Mouse (Mus musculus): ENCODE results near the gene Pnpla3. TPM values are rescaled to one million over a fixed set of nuclear protein-coding genes. Genes with fewer than 3 reads are reported as not detected.

The Pnpla3 gene
- 1 to 10 TPM; 7.3 to 8.1 TPM for total RNA-seq (2021)
- long read RNA-seq, experiment 1, partial matches to known transcripts: 0 of 2 reads
- long read RNA-seq, experiment 1, other reads (novel, unspliced or antisense): 1 of 2 reads
- long read RNA-seq, experiment 2, partial matches to known transcripts: 1 of 6 reads
- long read RNA-seq, experiment 2, other reads (novel, unspliced or antisense): 5 of 6 reads

GRCm38 (mm10) chr15:84167600-84167999 is at the start of gene Pnpla3:
Gene Pnpla3 (plus strand): TSS chr15:84167837.
- Histone ChIP-seq H3K4me3 (peak within 1 kb of the TSS; percentile 89), H3K27ac (peak within 1 kb of the TSS; percentile 91)
- TF ChIP-seq CTCF (conservative IDR thresholded peaks at IDR 0.05): peak; percentile 58
- peak; percentile 97 for DNase-seq (ENCODE audit: low spot score in 2 of 2)

GRCm38 (mm10) chr15:84120612-84121011 is 47.0 kb upstream of the Pnpla3 start:
- Histone ChIP-seq H3K4me3 (no peak overlapping the region), H3K27ac (no peak overlapping the region)
- peak in 1 of 2 experiments; percentile 41 for DNase-seq (ENCODE audit: low spot score in 2 of 2)
- TF ChIP-seq CTCF (conservative IDR thresholded peaks at IDR 0.05): peak; percentile 73

GRCm38 (mm10) chr15:84121036-84121435 is 46.6 kb upstream of the Pnpla3 start:
- DNase-seq (ENCODE audit: low spot score in 2 of 2): no peak
- TF ChIP-seq CTCF (conservative IDR thresholded peaks at IDR 0.05): no peak
- H3K4me3 ChIP-seq: no peak overlapping the region
- no peak overlapping the region for H3K27ac ChIP-seq

GRCm38 (mm10) chr15:84123075-84123474 is 44.6 kb upstream of the Pnpla3 start, which contains the start of gene Pnpla5:
Gene Pnpla5 (minus strand): TSS chr15:84123175.
- DNase-seq (ENCODE audit: low spot score in 2 of 2): no peak
- no peak within 1 kb of the TSS for H3K4me3 ChIP-seq
- H3K27ac ChIP-seq: no peak within 1 kb of the TSS
- TF ChIP-seq CTCF (conservative IDR thresholded peaks at IDR 0.05): no peak

GRCm38 (mm10) chr15:84124086-84124485 is 43.6 kb upstream of the Pnpla3 start:
- TF ChIP-seq CTCF (conservative IDR thresholded peaks at IDR 0.05): peak; percentile 50
- no peak for DNase-seq (ENCODE audit: low spot score in 2 of 2)
- Histone ChIP-seq H3K4me3 (no peak overlapping the region), H3K27ac (no peak overlapping the region)

GRCm38 (mm10) chr15:84126447-84126846 is 41.2 kb upstream of the Pnpla3 start:
- no peak for DNase-seq (ENCODE audit: low spot score in 2 of 2)
- no peak overlapping the region for H3K4me3 ChIP-seq
- no peak overlapping the region for H3K27ac ChIP-seq

GRCm38 (mm10) chr15:84126871-84127270 is 40.8 kb upstream of the Pnpla3 start:
- no peak overlapping the region for H3K27ac ChIP-seq
- H3K4me3 ChIP-seq: no peak overlapping the region
- no peak for DNase-seq (ENCODE audit: low spot score in 2 of 2)
- TF ChIP-seq CTCF (conservative IDR thresholded peaks at IDR 0.05): 0 out of 2 replicates have a peak, but pooled peaks have one; percentile 14

More at GRCm38 (mm10) chr15:84126447-84126846, 41.2 kb upstream of the Pnpla3 start:
- TF ChIP-seq CTCF (conservative IDR thresholded peaks at IDR 0.05): no peak

- no peak; the same call in 1 of the 2 replicates for TF ChIP-seq CTCF (conservative IDR thresholded peaks at IDR 0.05)
- DNase-seq (ENCODE audit: low spot score in 2 of 2): no peak
- Histone ChIP-seq H3K27ac (no peak overlapping the region), H3K4me3 (no peak overlapping the region)
Measured at GRCm38 (mm10) chr15:84131096-84131786, 36.4 kb upstream of the Pnpla3 start.

GRCm38 (mm10) chr15:84131971-84132370 is 35.7 kb upstream of the Pnpla3 start:
- Histone ChIP-seq H3K27ac (no peak overlapping the region), H3K4me3 (no peak overlapping the region)
- DNase-seq (ENCODE audit: low spot score in 2 of 2): no peak
- no peak for TF ChIP-seq CTCF (conservative IDR thresholded peaks at IDR 0.05)

GRCm38 (mm10) chr15:84133440-84133839 is 34.2 kb upstream of the Pnpla3 start:
- TF ChIP-seq CTCF (conservative IDR thresholded peaks at IDR 0.05): no peak
- Histone ChIP-seq H3K4me3 (no peak overlapping the region), H3K27ac (no peak overlapping the region)
- no peak for DNase-seq (ENCODE audit: low spot score in 2 of 2)

- no peak for DNase-seq (ENCODE audit: low spot score in 2 of 2)
- TF ChIP-seq CTCF (conservative IDR thresholded peaks at IDR 0.05): peak; percentile 73
- H3K4me3 ChIP-seq: no peak overlapping the region
Measured at GRCm38 (mm10) chr15:84135472-84135871, 32.2 kb upstream of the Pnpla3 start.

GRCm38 (mm10) chr15:84136473-84137415 is 30.9 kb upstream of the Pnpla3 start:
- DNase-seq (ENCODE audit: low spot score in 2 of 2): no peak
- no peak overlapping the region for H3K27ac ChIP-seq
- no peak for TF ChIP-seq CTCF (conservative IDR thresholded peaks at IDR 0.05)
- H3K4me3 ChIP-seq: no peak overlapping the region

More at GRCm38 (mm10) chr15:84135472-84135871, 32.2 kb upstream of the Pnpla3 start:
- no peak overlapping the region for H3K27ac ChIP-seq

GRCm38 (mm10) chr15:84139592-84140005 is 28.0 kb upstream of the Pnpla3 start:
- no peak for TF ChIP-seq CTCF (conservative IDR thresholded peaks at IDR 0.05)
- no peak overlapping the region for H3K4me3 ChIP-seq
- H3K27ac ChIP-seq: no peak overlapping the region
- no peak for DNase-seq (ENCODE audit: low spot score in 2 of 2)
